Mouse (Mus musculus) spleen, adult 2 months (tissue): ENCODE measurements around the gene Caskin2. TPM values are rescaled to one million over a fixed set of nuclear protein-coding genes. Genes with fewer than 3 reads are reported as not detected.

ENCODE experiments used
- DNase-seq, 2 experiments: peaks; one replicate each; pipeline versions ENCODE4 v3.0.0 to v3.0.0-alpha.2; 2012 to 2021; ENCODE audit warnings: low spot score in 2 of 2, low read depth in 1 of 2
- H3K27ac ChIP-seq: fragments of 200-500 bp; 2 replicates; pipeline ENCODE4 v1.5.1; 2012; ENCODE audit warnings: low read length, inconsistent platforms; ENCODE audit not compliant: insufficient read depth
- H3K27me3 ChIP-seq: fragments of 200-500 bp; 2 replicates; pipeline ENCODE4 v1.6.1; 2012; ENCODE audit warnings: mild to moderate bottlenecking, moderate library complexity, low read length, inconsistent platforms; ENCODE audit not compliant: control insufficient read depth, insufficient read depth
- H3K36me3 ChIP-seq: fragments of 200-500 bp; 2 replicates; pipeline ENCODE4 v1.6.1; 2012; ENCODE audit warnings: mild to moderate bottlenecking, low read length, inconsistent platforms; ENCODE audit not compliant: control insufficient read depth, insufficient read depth
- H3K4me1 ChIP-seq: fragments of 200-500 bp; 2 replicates; pipeline ENCODE4 v1.6.1; 2011; ENCODE audit warnings: inconsistent platforms; ENCODE audit not compliant: control insufficient read depth, insufficient read depth, insufficient read length
- H3K4me3 ChIP-seq: fragments of 200-500 bp; 2 replicates; pipeline ENCODE4 v1.5.1; 2011; ENCODE audit warnings: mild to moderate bottlenecking, inconsistent platforms; ENCODE audit not compliant: insufficient read depth, insufficient read length; ENCODE audit errors: extremely low read depth
- CTCF ChIP-seq: fragments of 200-500 bp; IDR thresholded peaks from 2 replicates; pipeline ENCODE4 v1.5.1; 2011; ENCODE audit warnings: mild to moderate bottlenecking, inconsistent platforms; ENCODE audit not compliant: insufficient read depth, insufficient read length, insufficient replicate concordance; ENCODE audit errors: extremely low read depth
- POLR2A ChIP-seq: fragments of 200-500 bp; IDR thresholded peaks from 2 replicates; pipeline ENCODE4 v1.6.1; 2011; ENCODE audit warnings: low read depth, low read length, inconsistent platforms
- WGBS: fragments of 180-500 bp; shearing (Covaris S2); methylation state at CpG from one replicate; pipeline ENCODE4 v1.1.7; 2018; 5-methylcytosine and 5-hydroxymethylcytosine counted together
- polyA plus RNA-seq: library from polyadenylated mRNA; depleted of rRNA; stranded (reverse); fragments of >200 nt; gene quantifications from 2 replicates; pipeline ENCODE4 v1.2.3, GENCODE M21; 2012

Gene Caskin2
- polyA plus RNA-seq, 1 experiment: 13.2 TPM

DNA sequence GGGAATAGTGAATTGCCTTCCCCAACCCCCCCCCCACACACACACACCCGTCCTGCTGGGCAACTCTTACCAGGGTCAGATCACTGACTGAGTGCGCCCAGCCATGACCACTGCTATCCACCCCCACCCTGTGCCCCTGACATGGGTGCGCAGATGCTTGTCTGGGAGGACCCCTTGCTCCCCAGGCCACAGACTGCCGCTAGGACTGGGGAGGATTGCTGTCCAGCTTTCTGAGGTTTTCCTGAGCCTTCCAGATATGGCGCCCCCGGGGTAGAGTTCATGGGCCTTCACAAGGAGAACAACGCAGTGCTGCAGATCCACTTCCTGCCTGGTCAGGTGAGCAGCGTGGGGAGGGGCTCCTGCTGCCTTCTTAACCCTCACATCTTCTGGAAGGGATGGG lies 30.8 kb upstream of the Caskin2 start:
- Histone ChIP-seq H3K4me3 (no peak overlapping the region), H3K4me1 (no peaks in the 10 kb centered on the region), H3K27ac (no peak overlapping the region), H3K36me3 (peaks cover 22% of the 10 kb centered on the region), H3K27me3 (no peaks in the 10 kb centered on the region)
- DNase-seq: no peak
- 75% methylated on average over 8 of the region's 8 CpGs for WGBS
- no peak for TF ChIP-seq POLR2A
- no peak for TF ChIP-seq CTCF

DNA sequence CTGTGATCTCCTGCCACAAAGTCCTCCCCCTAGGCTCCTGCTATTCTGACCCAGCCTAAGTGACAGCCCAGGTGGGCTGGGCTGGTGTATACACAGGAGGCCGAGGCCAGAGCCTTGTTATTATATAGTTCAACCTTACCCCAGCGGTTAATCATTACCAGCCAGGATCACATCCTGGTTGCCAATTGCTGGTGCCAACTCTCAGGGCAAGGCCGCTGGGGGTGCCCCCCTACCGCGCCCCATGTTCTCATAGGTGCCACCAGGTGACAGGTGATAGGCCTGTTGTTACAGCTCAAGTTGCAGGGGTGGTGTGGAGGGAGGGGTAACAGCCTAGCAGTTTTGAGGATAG lies 30.4 kb upstream of the Caskin2 start:
- no peak for DNase-seq
- Histone ChIP-seq H3K4me1 (no peaks in the 10 kb centered on the region), H3K27ac (no peak overlapping the region), H3K4me3 (no peak overlapping the region), H3K36me3 (peaks cover 22% of the 10 kb centered on the region), H3K27me3 (no peaks in the 10 kb centered on the region)
- WGBS: 91% methylated on average over 5 of the region's 5 CpGs
- no peak for TF ChIP-seq POLR2A
- TF ChIP-seq CTCF: no peak

DNA sequence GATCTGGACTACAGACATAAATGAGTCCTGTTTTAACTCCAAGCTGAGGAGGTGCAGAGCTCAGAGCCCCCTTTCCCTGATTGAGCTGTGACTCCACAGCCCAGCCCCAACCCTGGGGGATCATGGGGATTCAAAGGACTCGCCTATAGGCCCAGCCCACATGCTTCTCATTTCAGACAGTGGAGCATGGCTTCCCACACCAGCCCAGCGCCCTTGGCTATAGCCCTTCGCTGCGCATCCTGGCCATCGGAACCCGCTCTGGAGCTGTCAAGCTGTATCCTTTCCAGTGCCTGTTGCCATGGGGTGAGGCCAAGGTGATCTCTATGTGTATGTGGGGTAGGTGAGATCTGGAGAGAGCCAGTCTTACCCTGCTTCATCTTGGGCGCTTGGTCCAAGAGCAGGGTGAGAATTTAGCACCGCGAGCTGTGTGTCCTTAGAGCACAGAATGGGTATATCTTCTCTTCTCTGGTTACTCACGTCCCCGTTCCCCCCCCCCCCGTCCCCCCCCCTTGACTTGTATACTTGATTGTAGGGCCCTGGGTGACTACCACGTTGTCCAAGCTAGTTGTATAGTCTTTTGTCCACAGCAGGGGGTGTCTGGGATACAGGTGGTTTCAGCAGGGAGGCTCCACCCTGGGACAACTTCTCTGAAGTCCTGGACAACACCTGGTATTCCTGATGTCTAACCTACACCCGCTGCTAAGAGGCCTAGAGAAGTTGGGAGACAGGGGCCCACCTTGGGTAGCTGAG lies 29.9 kb upstream of the Caskin2 start:
- no peak for DNase-seq
- 87% methylated on average over 14 of the region's 14 CpGs for WGBS
- Histone ChIP-seq H3K27ac (no peak overlapping the region), H3K4me3 (no peak overlapping the region), H3K27me3 (no peaks in the 10 kb centered on the region), H3K36me3 (peaks cover 17% of the 10 kb centered on the region), H3K4me1 (no peaks in the 10 kb centered on the region)
- TF ChIP-seq CTCF: no peak
- TF ChIP-seq POLR2A: no peak

DNA sequence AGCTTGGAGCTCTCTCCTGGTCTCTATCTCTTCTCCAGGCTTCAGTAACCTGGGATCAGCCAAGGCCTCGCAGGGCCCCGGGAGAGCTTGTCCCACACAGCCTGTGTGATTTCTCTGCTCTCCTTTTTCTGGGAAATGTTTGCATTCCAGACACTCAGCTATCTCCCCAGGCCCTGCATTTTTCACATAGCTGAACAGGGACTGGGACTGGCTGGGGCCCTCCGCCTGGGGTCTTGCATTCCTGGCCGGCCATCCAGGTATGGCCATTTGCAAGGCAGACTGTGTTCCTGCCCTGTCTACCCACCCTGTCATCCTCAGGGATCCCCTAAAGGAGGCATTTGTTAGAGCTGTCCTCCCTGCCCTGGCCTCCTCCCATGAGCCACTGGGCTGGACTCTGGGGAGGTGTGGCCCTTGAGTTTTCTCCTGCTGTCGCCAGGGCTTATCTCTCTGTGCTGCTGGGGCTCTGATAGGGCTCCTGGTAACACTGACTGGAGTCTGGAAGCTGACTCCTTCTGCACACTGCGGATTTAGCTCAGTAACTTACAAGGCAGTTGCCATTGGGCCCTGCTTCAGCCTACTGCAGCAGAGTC lies 28.6 kb upstream of the Caskin2 start:
- no peak overlapping the region for H3K4me3 ChIP-seq
- H3K4me1 ChIP-seq: no peaks in the 10 kb centered on the region

DNA sequence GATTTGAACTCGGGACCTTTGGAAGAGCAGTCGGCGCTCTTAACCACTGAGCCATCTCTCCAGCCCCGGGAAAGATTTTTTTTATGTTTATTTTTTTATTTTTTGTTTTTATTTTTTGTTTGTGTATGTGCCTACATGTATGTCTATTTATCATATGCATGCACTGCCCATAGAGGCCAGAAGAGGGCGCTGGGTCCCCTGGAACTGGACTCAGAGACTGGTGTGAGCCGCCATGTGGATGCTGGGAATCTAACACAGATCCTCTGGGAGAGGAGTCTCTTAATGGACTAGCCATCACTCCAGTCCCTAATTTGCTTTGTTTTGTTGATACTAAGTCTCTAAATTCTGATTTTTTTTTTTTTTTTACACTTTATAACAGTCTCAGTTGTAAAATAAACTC lies 27.6 kb upstream of the Caskin2 start:
- Histone ChIP-seq H3K4me1 (no peaks in the 10 kb centered on the region), H3K4me3 (no peak overlapping the region), H3K27ac (no peak overlapping the region), H3K36me3 (peaks cover 9% of the 10 kb centered on the region), H3K27me3 (no peaks in the 10 kb centered on the region)
- DNase-seq: no peak
- TF ChIP-seq POLR2A (no peak), CTCF (no peak)
- WGBS: 87% methylated on average over 6 of the region's 6 CpGs

More for the DNA sequence above, 28.6 kb upstream of the Caskin2 start:
- DNase-seq: no peak
- no peaks in the 10 kb centered on the region for H3K27me3 ChIP-seq
- WGBS: 84% methylated on average over 6 of the region's 6 CpGs
- peaks cover 11% of the 10 kb centered on the region for H3K36me3 ChIP-seq
- TF ChIP-seq CTCF (no peak), POLR2A (no peak)
- H3K27ac ChIP-seq: no peak overlapping the region

DNA sequence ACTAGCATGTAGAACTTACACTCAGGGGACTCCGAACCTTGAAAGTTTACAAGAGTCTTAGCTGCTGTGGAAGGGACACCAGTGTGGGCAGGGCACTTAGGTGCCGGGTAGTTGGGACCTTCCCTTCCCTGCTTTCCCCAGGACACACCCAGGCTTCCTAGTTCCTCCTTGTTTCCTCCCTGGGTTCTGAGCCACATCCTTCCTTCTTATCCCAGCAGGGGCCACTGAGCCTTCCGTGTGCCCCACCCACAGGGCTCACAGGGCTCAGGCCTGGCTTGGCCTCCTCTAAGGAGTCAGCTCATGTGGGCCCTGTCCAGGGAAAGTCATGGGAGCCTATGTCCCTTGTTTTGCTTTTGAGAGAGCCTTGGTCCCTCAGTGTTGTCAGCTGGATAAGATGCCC lies 26.3 kb upstream of the Caskin2 start:
- TF ChIP-seq POLR2A (no peak), CTCF (no peak)
- no peak for DNase-seq
- Histone ChIP-seq H3K27ac (no peak overlapping the region), H3K4me1 (no peaks in the 10 kb centered on the region), H3K27me3 (no peaks in the 10 kb centered on the region), H3K36me3 (peaks cover 2% of the 10 kb centered on the region; the same call in 1 of the 2 replicates), H3K4me3 (no peak overlapping the region)
- WGBS: 81% methylated on average over 3 of the region's 3 CpGs

DNA sequence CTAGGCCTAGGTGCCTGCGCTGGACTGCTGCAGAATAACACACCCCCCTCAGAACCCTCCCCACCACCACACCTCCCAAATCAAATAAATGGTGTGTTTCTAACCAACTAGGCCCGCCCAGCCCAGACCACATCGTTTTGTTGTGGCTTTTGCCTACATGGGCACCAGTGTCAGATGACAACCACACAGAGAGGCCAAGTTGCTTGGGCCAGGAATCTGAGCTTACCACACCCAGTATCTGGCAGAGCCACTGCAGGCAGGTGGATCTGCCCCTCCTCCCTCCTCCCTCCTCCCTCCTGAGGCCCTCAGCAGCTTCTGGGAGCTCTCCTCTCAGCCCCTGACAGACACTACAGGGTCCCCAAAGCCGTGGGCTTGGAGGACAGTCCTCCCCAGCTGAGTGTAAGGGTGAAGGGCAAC lies 25.5 kb upstream of the Caskin2 start:
- TF ChIP-seq POLR2A: no peak
- Histone ChIP-seq H3K27ac (no peak overlapping the region), H3K4me1 (no peaks in the 10 kb centered on the region), H3K36me3 (no peaks in the 10 kb centered on the region; the same call in 1 of the 2 replicates), H3K4me3 (no peak overlapping the region), H3K27me3 (no peaks in the 10 kb centered on the region)
- WGBS: 46% methylated on average over 4 of the region's 4 CpGs
- no peak for DNase-seq
